Mouse (Mus musculus): ENCODE results near the gene Acad12. TPM values are rescaled to one million over a fixed set of nuclear protein-coding genes. Genes with fewer than 3 reads are reported as not detected.
"Not testable (repeated sequence)": the region's sequence is repeated elsewhere in the genome, so short reads cannot be mapped to it uniquely, and the experiment has no call there.

Gene Acad12
- total RNA-seq, 2 experiments from 2014 or later = 39.8 to 41.0 TPM

DNA sequence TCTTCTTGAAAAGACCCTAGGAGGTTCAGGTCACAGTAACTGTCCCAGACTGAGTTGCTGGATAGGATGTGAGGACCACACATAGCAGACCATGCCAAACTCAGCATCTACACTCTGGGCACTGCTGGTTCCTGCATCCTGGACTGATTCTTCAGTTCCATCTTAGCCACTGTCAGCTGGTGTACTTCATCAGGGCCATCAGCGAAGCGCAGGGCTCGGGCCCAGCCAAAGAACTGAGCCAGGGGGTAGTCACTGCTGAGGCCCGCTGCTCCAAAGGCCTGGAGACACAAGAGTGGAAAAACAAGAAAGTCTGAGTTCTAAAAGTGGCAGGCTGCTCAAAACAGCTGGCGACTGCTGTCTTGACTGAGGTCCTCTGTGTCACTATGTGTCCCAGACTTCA lies 2.4 kb upstream of the Acad12 start:
- DNase-seq = no peak
- intact Hi-C loops (cut with DNase I) = no loop called here

DNA sequence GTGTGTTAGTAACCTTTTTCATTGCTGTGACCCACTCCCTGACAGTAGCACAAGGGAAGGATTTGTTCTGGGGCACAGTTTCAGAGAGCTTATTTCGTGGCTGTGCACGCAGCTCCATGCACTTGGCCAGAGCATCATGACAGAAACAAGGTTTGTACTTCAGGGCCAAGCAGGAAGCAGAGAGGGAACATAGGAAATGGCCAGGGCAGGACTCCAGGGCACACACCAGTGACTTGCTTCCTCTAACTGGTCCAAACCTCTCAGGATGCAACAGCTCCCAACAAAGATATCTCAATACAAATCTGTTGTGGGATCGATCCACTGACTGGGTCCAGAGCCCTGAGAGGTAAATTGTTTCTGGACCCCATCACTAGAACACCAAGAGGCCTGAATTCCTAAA lies 3.8 kb downstream of the Acad12 start:
- DNase-seq; intact Hi-C loops (cut with DNase I): not testable (repeated sequence)

DNA sequence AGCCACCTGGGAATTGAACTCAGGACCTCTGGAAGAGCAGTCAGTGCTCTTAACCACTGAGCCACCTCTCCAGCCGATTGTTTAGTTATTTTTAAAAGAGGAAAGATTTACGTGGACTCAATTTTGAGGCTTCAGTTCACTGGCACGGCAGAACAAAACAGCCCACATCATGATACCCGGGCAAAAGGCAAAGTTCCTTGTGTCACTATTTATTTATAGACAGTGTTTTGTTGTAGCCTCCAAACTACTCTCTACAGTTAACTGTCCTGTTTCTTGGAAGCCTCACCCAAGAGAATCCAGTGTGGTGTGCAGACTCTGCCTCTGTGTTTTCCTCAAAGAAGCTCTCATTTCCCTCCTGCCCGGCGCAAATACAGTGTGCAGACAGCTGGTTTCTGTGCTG lies 6.7 kb downstream of the Acad12 start:
- intact Hi-C loops (cut with DNase I) = no loop called here
- no peak for DNase-seq

DNA sequence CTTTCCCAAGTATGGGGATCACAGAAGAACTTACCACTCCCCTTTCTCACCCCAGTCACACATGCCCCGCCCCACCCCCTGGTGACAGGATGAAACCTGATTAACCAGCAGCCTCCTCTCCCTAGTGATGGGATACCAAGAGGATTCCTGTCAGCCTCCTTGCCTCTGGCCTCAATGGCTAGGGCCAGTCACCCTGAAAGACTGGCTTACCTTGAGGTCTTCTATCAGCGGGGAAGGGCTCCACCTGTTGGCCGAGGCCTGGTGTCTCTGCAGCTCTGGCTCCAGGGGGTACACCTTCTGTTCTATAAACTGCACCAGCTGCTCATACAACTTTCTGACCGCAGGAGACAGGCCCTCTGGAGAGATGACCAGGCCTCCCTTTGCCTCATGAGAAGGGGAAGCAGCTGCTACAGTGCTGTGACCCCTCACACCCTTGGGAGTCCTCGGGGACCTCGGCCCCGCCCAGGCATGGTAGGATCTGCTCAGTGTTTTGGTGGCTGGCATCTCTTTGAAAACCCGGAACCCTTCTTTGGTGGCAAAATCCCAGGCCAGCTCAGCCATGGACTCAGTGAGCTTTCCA lies 9.1 kb downstream of the Acad12 start:
- intact Hi-C loops (cut with DNase I); DNase-seq: not testable (repeated sequence)

DNA sequence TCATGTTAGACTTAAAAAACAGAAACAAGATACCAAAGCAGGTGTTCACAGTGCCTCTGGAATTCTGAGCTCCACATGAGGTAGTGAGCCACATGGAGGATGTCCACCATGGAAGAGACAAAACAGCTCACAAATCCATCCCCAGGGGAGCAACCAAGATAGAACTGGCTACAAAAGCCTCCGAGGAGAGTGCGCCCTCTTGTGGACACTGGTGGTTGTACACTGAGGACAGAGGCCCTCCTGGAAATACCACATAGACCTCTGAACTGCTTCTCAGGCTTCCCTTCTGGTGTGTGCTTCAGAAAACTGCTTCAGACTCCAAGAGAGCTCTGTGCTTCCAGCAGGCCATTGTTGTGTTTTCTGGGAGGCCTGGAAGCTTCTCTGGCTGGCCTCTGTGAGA lies 12.6 kb downstream of the Acad12 start:
- peak; percentile 80 to 90 for DNase-seq
- intact Hi-C loops (cut with DNase I) = no loop called here

DNA sequence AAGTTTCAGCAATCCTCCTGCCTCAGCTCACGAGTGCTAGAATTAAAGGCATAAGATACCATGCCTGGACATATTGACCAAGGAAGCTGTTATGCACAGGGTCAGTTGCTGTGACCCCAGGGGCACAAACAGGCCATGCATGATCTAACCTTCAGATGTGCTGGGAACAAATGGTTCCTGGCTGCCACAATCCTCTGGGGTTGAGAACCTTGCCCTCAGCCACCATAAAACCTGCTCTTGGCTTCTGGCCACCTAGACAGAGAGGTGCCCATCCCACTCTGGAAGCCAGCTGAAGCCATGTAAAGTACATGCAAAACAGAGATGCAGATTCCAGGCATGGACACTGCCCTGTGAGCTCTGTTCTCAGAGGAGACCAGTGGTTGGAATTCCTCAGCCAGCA lies 14.9 kb downstream of the Acad12 start:
- intact Hi-C loops (cut with DNase I) = loop anchor here (2.0 to 5.0 kb wide), 2 partner anchors 59 to 152 kb away; partner anchors contain the start of genes Adam1a, Erp29, Gm42878 and Mapkapk5
- not testable (repeated sequence) for DNase-seq

DNA sequence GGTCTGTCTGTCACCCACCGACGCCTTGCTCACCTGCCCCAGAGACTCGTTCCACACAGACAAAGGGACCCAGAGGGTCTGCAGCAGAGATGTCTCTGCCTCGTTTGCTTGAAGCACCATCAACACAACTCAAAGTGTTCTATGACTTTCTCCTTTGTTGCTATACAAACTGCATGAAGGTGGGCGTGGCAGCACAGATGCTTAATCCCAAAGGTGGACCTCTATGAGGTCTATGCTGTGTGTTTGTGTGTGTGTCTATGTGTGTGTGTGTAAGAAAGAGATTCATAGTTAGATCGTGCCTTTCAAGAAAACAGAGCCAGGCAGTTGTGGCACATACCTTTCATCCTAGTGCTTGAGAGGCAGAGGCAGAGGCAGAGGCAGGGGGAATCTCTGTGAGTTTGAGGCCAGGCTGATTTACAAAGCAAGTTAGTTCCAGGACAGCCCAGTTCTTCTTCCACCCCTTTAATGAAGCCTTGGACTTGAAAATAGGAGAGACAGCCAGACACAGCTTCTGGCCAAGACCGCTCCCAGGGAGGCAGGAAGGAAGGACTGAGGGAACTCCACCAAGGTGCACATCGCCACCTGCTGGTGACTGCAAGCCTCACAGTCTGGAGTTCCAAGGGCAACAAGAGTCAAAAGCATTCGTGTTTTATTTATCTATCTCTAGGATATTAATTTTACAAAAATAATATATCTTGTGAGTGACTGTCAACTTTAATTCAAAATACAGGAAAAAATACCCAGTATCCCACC lies 17.0 kb downstream of the Acad12 start:
- DNase-seq = peak; percentile 92 to 97
- intact Hi-C loops (cut with DNase I) = loop anchor here (1.0 to 5.0 kb wide), 3 partner anchors 37 to 149 kb away; partner anchors contain the start of genes Adam1a, Erp29, Gm42878 and Mapkapk5

DNA sequence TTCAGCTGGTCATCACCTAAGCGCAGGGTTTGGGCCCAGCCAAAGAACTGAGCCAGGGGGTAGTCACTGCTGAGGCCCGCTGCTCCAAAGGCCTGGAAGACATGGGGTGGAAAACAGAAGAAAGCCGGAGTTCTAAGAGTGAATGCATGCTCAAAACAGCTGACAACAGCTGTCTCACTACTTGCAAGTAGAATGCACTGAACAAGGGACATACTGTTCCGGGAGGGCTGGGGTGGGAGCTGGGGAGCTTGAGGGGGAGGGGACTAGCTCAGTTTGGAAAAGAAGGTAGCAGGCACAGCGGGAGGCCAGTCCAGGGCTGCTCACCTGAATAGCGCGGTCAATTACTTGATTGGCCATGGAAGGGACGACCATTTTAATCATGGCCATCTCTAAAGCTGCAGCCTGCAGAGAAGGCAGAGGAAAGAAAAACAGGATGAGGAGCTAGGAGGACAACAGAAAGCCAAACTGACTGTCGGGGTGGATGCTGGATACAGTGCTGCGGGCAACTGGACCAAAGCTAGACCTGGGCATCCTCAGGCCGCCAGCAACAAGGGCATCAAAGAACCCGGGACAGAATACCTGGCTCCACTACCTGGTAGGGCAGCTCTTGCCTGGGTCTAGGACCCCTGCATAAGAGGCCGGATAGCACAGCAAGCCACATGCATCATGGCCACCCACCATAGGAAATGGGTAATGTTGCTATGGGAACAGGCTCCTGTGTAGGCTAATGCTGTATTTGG lies 19.7 kb downstream of the Acad12 start:
- peak; percentile 34 for DNase-seq

DNA sequence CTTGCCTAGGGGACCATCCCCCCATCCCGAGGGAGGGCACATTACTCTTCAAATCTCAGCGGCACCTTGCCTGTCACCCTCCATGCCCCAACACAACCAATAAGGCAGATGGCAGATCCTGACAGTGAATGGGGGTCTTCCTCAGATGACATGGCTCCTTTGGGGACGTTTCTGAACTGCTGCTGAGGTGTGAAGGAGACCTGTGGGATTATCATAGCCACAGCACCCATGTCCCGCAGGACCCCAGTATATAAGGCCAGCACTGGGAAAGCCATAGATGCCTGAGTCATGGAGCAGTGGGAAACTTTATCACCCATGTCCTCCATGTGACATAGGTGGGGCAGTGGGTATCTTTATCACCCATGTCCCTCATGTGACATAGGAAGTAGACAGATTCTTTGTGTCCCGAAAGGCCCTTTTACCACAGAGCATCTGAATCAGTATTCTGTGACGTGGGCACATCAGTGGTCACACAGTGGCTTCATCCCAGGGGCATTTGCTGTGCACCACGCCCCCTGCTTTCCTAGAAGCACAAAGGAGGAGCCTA lies 20.7 kb downstream of the Acad12 start:
- no peak for DNase-seq
- intact Hi-C loops (cut with DNase I) = no loop called here

More for the DNA sequence above, 19.7 kb downstream of the Acad12 start:
- intact Hi-C loops (cut with DNase I) = no loop called here

DNA sequence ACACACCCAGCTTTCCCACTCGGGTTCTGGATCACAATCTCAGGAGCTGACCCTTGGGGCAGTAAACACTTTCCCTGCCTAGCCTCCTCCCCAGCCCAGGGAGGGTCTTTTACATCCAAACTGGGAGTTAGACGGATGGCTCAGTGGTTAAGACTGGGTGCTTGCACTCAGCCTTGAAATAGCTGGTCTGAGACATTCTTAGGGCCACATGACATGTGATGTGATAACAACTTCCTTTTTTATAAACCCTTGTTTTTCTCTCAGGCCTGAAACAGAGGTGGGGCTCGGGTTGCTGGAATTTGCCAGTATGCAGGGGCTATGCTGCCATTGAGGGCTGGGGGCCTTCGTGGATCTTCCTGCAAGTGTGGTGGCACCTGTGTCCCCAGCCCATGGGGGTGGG lies 21.4 kb downstream of the Acad12 start:
- intact Hi-C loops (cut with DNase I) = no loop called here
- DNase-seq = no peak

DNA sequence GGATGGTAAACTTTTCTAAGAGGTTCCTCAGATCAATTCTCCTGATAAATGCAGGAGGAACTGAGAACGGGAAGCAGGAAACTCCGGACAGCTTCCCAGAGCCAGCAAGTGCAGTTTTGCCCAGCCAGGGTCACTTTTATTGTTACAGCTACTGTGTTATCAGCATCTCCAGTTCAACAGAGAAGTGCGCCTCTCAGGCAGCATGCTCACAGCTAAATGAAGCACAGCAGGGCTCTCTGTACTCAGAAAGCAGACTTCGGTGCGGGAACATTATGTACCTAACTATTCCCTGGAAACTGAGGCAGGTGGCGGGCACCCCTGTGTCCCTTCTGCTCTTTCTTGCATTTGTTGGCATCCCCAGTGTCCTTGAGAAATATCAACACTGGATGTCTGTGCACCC lies 22.5 kb downstream of the Acad12 start:
- intact Hi-C loops (cut with DNase I) = no loop called here
- no peak for DNase-seq

DNA sequence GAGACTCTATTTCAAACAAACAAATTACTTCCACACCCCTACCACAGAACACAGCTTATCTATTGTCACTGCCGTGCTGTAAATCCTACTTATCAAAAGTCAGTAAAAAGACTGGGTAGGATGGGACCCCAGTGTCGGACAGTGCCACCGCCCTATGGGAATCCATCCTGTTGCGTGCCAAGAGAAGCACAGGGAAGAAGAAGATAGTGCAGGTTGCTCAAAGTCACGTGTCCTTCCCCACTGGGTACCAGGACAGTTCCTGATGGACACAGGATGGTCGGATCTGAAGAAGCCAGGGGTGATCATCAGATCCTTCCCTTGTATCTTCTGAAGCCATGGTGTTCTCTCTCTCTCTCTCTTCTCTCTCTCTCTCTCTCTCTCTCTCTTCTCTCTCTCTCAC lies 23.0 kb downstream of the Acad12 start:
- intact Hi-C loops (cut with DNase I) = no loop called here
- DNase-seq = no peak

DNA sequence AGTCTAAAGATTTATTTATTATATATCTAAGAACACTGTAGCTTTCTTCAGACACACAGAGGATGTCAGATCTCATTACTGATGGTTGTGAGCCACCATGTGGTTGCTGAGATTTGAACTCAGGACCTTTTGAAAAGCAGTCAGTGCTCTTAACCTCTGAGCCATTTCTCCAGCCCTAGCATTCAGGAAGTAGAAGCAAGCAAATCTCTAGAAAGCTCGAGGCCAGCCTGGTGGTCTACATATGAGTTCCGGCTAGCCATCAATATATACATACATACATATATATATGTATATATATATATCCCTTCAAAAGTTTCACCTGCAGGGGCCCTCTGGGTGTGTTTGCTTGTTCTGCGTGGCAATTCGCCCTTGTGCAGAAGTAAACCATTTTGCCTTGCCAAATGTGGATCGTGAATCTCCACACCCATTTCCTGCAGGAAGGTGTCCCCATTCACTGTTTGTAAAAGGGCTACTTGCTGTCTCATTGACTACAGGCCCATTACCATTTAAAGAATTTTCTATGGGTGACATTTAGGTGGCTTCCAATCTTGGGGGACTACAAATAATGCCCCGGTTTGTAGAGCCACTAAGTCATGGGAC lies 23.9 kb downstream of the Acad12 start:
- intact Hi-C loops (cut with DNase I) = no loop called here
- DNase-seq = no peak

DNA sequence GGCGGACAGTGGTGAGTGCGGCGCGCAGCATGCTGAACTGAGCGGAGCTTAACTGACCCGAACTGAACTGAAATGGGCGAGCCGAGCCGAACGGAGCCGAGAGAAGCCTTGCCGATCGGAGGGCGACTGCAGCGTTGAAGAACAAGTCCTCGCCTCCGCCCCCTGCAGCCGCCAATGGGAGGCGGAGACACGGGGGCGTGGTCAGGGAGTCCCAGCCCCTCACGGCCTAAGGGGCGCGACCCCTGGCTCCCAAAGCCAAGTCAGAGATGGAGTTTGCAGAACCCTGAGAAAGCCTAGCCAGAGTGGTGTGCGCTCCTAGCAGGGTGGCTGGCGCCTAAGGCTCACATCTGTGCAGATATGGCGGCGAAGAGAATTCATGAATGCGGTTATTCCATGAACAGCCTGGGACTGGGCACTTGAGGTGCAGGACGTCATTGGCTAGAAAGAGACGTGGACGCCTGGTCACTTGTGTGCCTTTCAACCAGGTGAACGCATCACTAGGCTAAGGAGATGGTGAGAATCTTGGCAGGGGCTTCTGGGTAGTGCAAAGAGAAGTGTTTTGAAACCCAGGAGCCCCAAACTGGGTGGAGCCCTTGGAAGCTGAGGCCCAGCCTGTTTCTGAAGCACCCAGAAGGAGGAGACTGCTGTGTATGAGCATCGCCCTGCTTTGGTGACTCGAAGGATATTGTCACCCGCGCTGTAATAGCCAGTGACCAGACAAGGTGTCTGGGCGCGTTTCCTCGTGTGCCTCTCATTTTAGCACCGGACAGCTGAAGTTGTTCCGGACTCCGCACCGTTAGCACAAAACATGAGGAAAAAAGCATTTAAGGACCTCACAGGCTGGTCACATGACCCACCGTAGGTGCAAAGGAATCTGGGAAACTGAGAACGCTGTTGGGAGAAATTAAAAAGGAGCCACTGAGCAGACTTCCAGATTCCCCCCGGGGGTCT lies 25.0 kb downstream of the Acad12 start, which contains the start of gene Aldh2:
Gene Aldh2, minus strand, starts transcription at position 374 of the 951 bp plus-strand sequence.
- intact Hi-C loops (cut with DNase I) = no loop called here
- DNase-seq = peak; percentile 90 to 91

DNA sequence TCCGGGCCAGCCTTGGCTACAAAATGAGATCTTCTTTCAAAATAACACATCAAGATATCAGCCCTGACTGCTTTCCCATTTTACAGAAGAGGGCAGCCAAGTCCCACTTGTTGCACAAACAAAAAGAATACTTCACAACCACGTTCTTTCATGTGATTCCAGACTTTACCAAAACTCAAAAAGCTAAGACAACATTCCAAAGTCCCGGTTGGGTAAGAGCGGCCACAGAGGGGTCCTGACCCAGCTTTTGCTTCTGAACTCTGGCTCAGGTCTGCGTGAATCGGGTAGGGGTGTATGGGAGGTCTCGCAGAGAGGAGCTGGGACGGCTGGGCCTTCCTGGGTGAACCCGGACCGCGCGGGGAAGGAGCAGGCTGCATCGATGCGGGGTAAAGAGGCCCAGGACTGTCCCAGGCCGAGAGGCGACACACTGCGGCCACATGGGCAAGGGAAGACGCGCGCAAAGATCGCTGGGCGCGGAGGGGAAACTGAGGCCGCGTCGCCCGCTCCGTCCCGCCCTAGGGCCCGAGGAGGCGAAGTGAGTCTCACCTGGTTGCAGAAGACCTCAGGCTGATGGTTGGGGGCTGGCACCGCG lies 25.8 kb downstream of the Acad12 start:
- intact Hi-C loops (cut with DNase I) = no loop called here
- DNase-seq = peak in 1 of 2 experiments; percentile 32

DNA sequence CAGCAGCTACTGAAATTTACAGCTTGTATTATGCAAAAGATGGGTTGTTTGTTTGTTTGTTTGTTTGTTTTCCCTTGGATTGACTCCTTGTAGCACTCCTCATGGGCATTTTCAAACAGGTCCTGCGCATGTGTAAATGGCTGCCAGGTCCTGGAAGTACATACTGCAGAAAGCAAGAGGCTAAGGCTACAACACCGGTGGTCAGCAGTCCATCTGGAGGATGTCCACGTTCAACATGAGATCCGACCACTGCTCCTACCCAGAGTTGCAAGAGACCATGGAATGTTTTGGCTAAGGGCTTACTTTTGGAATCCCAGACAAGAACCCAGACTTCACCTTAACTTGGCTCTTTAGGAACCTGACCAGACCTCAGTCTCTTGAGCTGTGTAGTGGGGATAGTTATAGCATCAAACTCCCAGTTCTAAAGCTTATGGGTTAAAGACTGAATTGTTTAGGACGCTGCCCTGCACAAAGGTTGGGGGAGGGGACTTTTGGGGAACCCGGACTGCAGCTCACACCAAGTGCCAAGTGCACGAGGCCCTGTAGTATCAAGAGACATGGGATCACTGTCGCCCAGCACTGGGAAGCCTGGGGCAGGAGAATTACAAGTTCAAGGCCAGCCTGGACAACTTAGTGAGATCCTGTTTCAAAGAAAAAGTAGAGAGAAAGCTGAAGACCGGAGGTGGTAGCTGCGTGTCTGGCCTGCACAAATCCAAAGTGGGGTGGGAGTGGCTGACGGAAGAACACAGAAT lies 26.5 kb downstream of the Acad12 start:
- intact Hi-C loops (cut with DNase I) = no loop called here
- no peak for DNase-seq

DNA sequence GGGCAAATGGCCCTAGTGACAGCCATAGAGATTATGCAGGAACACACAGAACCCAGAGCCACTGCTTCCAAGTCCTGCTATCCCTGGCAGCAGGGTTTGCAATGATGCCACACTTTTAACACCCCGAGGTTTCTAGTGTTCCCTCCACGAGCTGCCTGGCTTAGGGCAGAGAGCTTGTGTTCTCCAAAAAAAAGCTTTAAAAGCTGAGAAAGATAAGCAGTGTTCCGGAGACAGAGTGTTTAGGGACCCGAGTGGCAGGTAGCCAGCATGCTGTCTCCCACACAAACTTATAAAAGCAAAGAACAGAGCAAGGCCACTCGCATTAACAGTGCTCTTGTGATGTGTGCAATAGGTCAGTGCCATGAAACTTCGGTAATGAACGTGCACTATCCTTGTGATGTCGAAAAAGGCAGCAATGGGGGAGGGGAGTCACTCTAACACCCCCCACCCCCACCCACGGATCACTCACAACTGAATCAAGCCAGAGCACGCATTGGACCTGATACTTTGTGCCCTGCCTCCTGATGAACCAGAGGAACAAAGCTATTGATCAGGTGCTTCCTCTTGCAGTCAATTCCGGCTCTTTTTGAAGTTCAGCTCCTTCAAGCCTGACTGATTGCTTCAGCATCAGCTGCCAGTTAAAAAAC lies 27.2 kb downstream of the Acad12 start:
- intact Hi-C loops (cut with DNase I) = no loop called here
- peak; percentile 38 to 47 for DNase-seq

DNA sequence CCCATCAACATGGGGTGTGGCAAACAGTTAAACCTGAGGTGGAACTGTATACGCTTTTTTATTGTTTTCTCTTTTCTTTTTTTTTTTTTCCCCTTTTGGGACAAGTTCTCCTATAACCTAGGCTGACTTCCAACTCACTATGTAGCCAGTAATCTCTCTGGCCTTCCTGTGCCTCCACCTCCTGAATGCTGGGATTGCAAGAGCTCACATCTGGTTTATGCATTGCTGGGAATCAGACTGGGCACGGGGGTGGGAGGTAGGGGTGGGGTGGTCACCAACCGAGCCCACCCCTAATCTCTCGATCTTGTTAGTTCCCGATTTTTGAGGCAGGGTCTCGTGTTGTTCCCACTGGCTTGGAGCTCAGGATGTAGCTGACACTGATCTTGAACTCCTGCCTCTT lies 28.8 kb downstream of the Acad12 start:
- intact Hi-C loops (cut with DNase I) = no loop called here

More for the DNA sequence above, 28.8 kb downstream of the Acad12 start:
- no peak for DNase-seq

Data from heart, postnatal 14 days (tissue).